Mouse (Mus musculus) embryonic fibroblast, embryonic 13.5 days (primary cell): ENCODE results near the gene Olfr1513.

Experiments
- CTCF ChIP-seq: IDR thresholded peaks from 2 replicates; pipeline ENCODE4 v1.5.1; 2011; ENCODE audit warnings: mild to moderate bottlenecking, control low read depth, low read length, moderate library complexity, borderline replicate concordance; ENCODE audit not compliant: insufficient read depth
- POLR2A ChIP-seq: IDR thresholded peaks from 2 replicates; pipeline ENCODE4 v1.6.1; 2011; ENCODE audit warnings: low read depth, mild to moderate bottlenecking, control low read depth, low read length, moderate library complexity

GRCm38 (mm10) chr14:52313931-52314807 lies 42.0 kb downstream of the Olfr1513 start:
- no peak for TF ChIP-seq CTCF
- no peak for TF ChIP-seq POLR2A
